Mouse (Mus musculus) lung, postnatal 0 days (tissue): Measurements from ENCODE around the gene Hist1h2af.

Experiments used
- CTCF ChIP-seq: IDR thresholded peaks from 2 replicates; pipeline ENCODE4 v1.5.1; 2016; ENCODE audit warnings: antibody characterized with exemption, mild to moderate bottlenecking
- EP300 ChIP-seq: IDR thresholded peaks from 2 replicates; pipeline ENCODE4 v1.6.1; 2016; ENCODE audit warnings: antibody characterized with exemption, mild to moderate bottlenecking, control low read depth

- no peak for TF ChIP-seq CTCF
- TF ChIP-seq EP300 = no peak
These were observed 31.6 kb upstream of the Hist1h2af start for GRCm38 (mm10) chr13:23502031-23502567.
